Mouse (Mus musculus) midbrain, embryonic 10.5 days (tissue): ENCODE measurements around the gene Bpnt1. TPM values are rescaled to one million over a fixed set of nuclear protein-coding genes. Genes with fewer than 3 reads are reported as not detected.
A peak's percentile ranks its signal among the peaks of the same experiment; 100 is the strongest.

Experiments used
- DNase-seq: peaks from one replicate; pipeline ENCODE4 v3.0.0-alpha.2; 2017; ENCODE audit warnings: low spot score
- H3K27ac ChIP-seq: fragments of 300-500 bp; sonication (generic); replicated peaks from 2 replicates; pipeline ENCODE4 v1.5.1; 2016; ENCODE audit warnings: mild to moderate bottlenecking
- H3K27me3 ChIP-seq: fragments of 300-500 bp; sonication (generic); 2 replicates; pipeline ENCODE4 v1.6.1; 2016; ENCODE audit warnings: low read depth, mild to moderate bottlenecking; ENCODE audit not compliant: poor library complexity, severe bottlenecking
- H3K36me3 ChIP-seq: fragments of 300-500 bp; sonication (generic); 2 replicates; pipeline ENCODE4 v1.6.1; 2016; ENCODE audit warnings: mild to moderate bottlenecking, moderate library complexity
- H3K4me1 ChIP-seq: fragments of 300-500 bp; sonication (generic); 2 replicates; pipeline ENCODE4 v1.6.1; 2016
- H3K4me3 ChIP-seq: fragments of 300-500 bp; sonication (generic); 2 replicates; pipeline ENCODE4 v1.5.1; 2016; ENCODE audit warnings: mild to moderate bottlenecking, moderate library complexity
- H3K9me3 ChIP-seq: fragments of 300-500 bp; sonication (generic); replicated peaks from 2 replicates; pipeline ENCODE4 v1.6.1; 2016; ENCODE audit warnings: mild to moderate bottlenecking
- WGBS: fragments of 180-500 bp; shearing (Covaris S2); methylation state at CpG from one replicate; pipeline ENCODE4 v1.1.7; 2016; 5-methylcytosine and 5-hydroxymethylcytosine counted together
- polyA plus RNA-seq: library from polyadenylated mRNA; unstranded; fragments of >200 nt; fragmentation: Nextera tagmentation; extraction: Ambion mirVana; gene quantifications from 2 replicates; pipeline ENCODE4 v1.2.1, GENCODE M21; 2016

The Bpnt1 gene
- 30.7 and 31.8 TPM in 2 replicates for polyA plus RNA-seq

DNA sequence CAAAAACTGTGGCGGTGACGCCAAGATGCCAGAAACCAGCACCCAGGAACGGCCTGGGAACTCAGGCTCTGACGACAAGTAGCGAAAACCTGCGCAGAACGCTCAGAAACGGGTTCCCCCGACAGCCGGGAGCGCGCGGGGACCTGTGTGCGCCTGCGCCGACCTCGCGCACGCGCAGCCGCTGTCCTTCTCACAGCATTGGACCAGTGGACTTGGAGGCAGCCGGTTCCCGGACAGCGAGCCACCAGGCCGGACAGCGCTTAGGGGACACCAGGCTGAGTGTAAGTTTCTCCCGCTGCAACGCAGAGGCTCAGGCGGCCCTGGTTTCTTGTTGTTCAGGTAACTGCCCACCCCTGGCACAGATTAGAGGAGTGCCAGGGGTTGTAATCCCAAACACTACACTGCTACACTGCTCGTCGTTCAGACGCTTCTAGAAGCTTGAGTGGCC lies at the start of gene Bpnt1:
Bpnt1 (plus strand) TSS at position 167 of the 448 bp plus-strand sequence.
- WGBS, result under 1% methylated on average over 32 of the region's 32 CpGs
- H3K27ac ChIP-seq, result peak within 1 kb of the TSS; percentile 83
- peak within 1 kb of the TSS; percentile 60 for H3K4me3 ChIP-seq
- peaks cover 55% of the 10 kb centered on the region for H3K4me1 ChIP-seq
- H3K9me3 ChIP-seq, result no peaks in the 10 kb centered on the region
- DNase-seq, result peak; percentile 90
- H3K27me3 ChIP-seq, result no peaks in the 10 kb centered on the region
- H3K36me3 ChIP-seq, result peaks cover 8% of the 10 kb centered on the region

DNA sequence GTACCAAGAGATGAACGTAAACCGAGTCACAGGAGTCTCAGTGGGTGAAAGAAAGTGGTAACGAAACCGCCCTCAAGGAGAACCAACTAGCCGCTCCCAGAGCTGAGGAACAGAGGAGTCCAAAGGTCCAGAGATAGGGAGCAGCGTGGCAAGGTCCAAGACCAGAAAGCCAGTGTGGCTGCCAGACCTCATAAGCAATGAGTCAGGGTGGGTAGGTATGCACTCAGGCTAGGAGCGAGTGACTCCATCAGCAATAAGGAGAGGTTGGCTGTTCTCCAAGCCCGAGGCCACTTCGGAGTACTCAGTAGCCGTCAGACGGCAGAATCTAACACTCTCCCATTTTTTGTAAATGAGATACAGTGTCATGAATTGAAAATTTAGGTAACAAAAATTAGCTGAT lies 49.1 kb upstream of the Bpnt1 start:
- H3K36me3 ChIP-seq, result peaks cover 99% of the 10 kb centered on the region

DNA sequence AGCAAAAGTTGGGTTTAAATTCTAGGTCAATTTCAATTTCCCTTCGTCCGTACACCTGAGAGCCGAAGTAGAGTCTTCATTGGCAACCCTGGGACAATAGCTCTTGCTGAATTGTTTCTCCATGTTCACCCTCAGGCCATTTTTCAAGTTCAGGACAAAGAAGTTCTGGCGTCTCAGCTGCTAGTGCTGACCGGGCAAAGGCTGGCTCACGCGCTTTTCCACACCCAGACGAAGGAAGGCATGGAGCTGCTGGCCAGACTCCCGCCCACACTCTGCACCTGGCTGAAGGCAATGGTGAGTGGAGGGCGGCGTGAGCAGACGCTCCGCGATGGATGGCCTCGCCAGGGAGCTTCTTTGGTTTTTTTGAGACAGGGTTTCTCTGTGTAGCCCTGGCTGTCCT lies 48.7 kb upstream of the Bpnt1 start:
- Histone ChIP-seq H3K9me3 (no peaks in the 10 kb centered on the region), H3K4me1 (no peaks in the 10 kb centered on the region), H3K36me3 (peaks cover 99% of the 10 kb centered on the region), H3K27ac (no peak overlapping the region), H3K4me3 (no peak overlapping the region), H3K27me3 (no peaks in the 10 kb centered on the region)
- WGBS, result 97% methylated on average over 15 of the region's 15 CpGs
- DNase-seq, result no peak

More for the DNA sequence above, 49.1 kb upstream of the Bpnt1 start:
- 97% methylated on average over 11 of the region's 11 CpGs for WGBS
- DNase-seq, result no peak
- H3K9me3 ChIP-seq, result no peaks in the 10 kb centered on the region
- no peaks in the 10 kb centered on the region for H3K4me1 ChIP-seq
- H3K4me3 ChIP-seq, result no peak overlapping the region
- no peaks in the 10 kb centered on the region for H3K27me3 ChIP-seq
- no peak overlapping the region for H3K27ac ChIP-seq

DNA sequence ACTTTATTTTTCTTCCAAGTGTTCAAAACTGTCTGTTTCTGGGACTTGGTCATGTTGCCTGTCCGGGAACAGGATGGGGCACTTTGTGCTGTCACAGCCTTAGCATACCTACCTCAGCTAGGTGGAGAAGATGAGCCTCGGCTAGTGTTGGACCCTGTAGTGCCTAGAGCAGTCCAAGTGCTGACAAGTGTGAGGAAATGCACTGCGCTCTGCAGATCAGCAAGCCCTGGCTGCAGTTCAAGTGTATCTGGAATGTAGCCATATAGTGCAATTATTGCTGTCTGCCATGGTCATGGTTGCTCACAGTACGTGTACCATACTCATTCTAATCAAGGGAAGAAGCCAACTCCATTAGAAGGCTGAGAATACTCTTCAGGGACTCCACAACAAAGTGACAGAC lies 47.2 kb upstream of the Bpnt1 start:
- 89% methylated on average over 4 of the region's 4 CpGs for WGBS
- Histone ChIP-seq H3K27me3 (no peaks in the 10 kb centered on the region), H3K4me1 (no peaks in the 10 kb centered on the region), H3K9me3 (no peaks in the 10 kb centered on the region), H3K4me3 (no peak overlapping the region), H3K27ac (no peak overlapping the region), H3K36me3 (peaks cover 93% of the 10 kb centered on the region)
- DNase-seq, result no peak

DNA sequence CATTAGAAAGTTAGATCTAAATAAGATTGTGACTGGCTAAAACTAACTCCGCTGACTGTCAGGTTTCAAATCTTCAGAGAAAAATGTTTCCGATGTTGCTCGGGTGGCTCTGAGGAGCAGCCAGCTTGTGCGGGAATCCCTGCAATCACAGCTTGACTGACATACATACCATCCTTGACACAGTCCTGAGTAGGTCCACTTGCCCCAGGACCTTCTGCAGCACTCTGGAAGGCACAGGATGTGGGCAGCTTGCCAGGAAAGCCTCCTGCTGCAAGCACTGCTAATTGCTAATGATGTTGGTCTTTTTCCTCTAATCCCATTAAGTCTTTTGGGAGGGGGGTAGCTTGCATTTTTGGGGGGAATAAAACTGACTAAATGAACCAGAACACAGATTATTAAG lies 46.8 kb upstream of the Bpnt1 start:
- Histone ChIP-seq H3K27me3 (no peaks in the 10 kb centered on the region), H3K36me3 (peaks cover 91% of the 10 kb centered on the region), H3K9me3 (no peaks in the 10 kb centered on the region), H3K27ac (no peak overlapping the region), H3K4me3 (no peak overlapping the region), H3K4me1 (no peaks in the 10 kb centered on the region)
- no peak for DNase-seq
- 94% methylated on average over 4 of the region's 4 CpGs for WGBS

DNA sequence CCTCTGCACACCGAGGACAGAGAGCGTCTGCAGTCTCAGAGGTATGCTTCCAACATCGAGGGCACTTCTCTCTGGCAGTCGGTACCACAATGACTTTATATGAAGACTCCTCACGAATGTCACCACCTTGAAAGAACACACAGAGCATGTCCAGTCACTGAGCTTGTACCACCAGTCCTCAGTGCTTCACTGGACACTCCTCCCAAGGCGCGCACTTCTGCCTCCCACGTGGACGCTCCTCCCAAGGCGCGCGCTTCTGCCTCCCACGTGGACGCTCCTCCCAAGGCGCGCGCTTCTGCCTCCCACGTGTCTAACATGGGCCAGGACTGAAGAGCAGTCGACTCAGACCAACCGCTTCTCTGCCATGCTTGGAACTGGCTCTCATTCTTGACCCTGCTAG lies 44.9 kb upstream of the Bpnt1 start:
- Histone ChIP-seq H3K36me3 (peaks cover 92% of the 10 kb centered on the region), H3K27me3 (no peaks in the 10 kb centered on the region), H3K4me3 (no peak overlapping the region), H3K27ac (no peak overlapping the region), H3K4me1 (no peaks in the 10 kb centered on the region), H3K9me3 (no peaks in the 10 kb centered on the region)
- 93% methylated on average over 20 of the region's 20 CpGs for WGBS
- DNase-seq, result no peak

DNA sequence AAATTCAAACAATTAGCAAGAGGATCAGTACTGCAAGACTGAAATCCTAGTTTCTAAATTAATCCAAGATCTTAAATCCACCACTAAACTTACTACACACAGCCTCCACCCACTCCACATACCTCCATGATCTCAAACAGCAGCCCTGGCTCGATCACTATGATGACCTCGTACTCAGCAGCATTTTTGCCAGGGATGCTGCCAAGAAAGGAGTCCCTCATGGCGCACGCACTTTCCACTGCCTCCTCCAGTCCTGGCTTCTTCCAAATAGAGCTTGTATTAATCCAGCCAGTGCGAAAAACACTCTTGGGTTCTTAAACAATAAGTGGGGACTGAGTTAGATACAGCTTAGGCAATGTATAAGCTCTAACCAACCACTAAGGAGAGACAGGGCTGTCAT lies 42.7 kb upstream of the Bpnt1 start:
- DNase-seq, result no peak
- Histone ChIP-seq H3K36me3 (peaks cover 92% of the 10 kb centered on the region), H3K27ac (no peak overlapping the region), H3K27me3 (no peaks in the 10 kb centered on the region), H3K4me1 (no peaks in the 10 kb centered on the region), H3K9me3 (no peaks in the 10 kb centered on the region), H3K4me3 (no peak overlapping the region)
- 93% methylated on average over 5 of the region's 5 CpGs for WGBS

DNA sequence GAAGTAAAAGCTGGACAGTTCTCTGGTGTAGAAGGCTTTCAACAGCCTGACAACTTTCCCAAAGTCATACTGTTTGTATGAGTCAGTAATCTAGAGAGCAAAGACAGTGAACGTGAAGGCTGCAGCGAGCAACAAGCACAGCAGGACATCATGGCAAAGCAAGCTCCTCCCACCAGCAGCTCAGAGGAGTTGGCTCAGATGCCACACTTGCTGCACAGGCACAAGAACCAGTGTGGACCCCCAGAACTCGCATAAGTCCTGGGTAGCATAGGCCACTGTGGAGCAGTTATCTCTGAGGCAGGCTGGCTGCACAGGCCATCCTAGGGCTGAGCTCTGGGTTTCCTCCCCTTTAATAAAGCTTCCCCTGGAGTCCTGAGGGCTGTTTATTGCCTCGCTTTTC lies 40.6 kb upstream of the Bpnt1 start:
- H3K27me3 ChIP-seq, result no peaks in the 10 kb centered on the region
- no peak overlapping the region for H3K27ac ChIP-seq
- H3K4me3 ChIP-seq, result no peak overlapping the region
- H3K9me3 ChIP-seq, result no peaks in the 10 kb centered on the region
- H3K36me3 ChIP-seq, result peaks cover 92% of the 10 kb centered on the region
- no peaks in the 10 kb centered on the region for H3K4me1 ChIP-seq
- no peak for DNase-seq
- WGBS, result 83% methylated on average over 4 of the region's 4 CpGs

DNA sequence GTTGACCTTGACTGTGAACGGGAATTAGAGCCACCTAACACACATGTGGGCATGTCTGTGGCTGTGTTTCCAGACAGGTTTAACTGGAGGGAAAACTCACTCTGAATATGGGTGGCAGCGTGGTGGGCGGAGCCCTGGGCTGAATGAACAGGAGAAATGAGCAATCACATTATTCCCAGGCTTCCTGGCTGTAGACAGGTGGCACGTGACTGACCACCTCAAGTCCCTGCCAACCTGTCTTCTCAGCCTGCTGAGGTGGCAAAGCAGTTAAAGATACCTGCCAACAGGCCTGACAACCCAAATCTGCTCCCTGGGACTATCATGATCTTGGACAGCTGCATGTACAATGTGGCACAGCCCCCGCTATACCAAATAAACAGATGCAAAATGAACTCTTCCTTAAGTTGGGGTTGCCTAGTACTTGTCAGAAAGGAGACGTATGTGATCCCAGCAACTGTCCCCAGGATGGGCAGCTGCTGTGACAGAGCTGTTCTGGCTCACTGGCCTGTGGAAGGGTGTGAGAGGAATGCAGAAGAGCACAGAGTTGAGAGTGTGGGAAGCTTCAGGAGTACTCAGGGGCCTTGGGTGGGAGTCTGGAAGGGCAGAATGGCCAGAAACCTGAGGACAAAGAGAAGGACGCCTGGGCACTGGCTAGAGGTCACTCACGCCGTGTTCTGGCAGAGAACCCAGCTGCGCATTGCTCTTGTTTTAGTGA lies 39.1 kb upstream of the Bpnt1 start:
- 90% methylated on average over 10 of the region's 10 CpGs for WGBS
- H3K4me1 ChIP-seq, result no peaks in the 10 kb centered on the region
- H3K36me3 ChIP-seq, result peaks cover 92% of the 10 kb centered on the region
- H3K9me3 ChIP-seq, result no peaks in the 10 kb centered on the region
- H3K27me3 ChIP-seq, result no peaks in the 10 kb centered on the region
- DNase-seq, result no peak
- no peak overlapping the region for H3K4me3 ChIP-seq
- no peak overlapping the region for H3K27ac ChIP-seq

DNA sequence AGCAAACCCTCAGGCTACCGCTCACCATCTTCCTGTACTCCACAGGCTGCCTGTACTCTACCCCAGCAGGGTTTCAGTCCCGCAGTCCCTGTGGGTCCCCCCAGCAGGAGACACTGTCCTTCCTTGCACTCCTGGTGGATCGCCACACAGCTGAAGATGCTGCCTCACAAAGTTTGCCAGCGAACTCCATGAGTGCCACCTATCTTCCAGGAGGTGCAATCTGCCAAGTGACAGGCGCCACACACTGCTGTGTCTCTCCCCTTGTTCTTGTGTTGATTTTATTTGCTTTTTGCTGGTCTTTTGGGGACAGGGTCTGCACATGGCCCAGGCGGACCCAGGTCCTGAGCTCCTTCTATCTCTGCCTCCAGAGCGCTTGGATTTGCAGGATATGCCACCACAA lies 35.1 kb upstream of the Bpnt1 start:
- H3K9me3 ChIP-seq, result no peaks in the 10 kb centered on the region
- H3K36me3 ChIP-seq, result peaks cover 91% of the 10 kb centered on the region

DNA sequence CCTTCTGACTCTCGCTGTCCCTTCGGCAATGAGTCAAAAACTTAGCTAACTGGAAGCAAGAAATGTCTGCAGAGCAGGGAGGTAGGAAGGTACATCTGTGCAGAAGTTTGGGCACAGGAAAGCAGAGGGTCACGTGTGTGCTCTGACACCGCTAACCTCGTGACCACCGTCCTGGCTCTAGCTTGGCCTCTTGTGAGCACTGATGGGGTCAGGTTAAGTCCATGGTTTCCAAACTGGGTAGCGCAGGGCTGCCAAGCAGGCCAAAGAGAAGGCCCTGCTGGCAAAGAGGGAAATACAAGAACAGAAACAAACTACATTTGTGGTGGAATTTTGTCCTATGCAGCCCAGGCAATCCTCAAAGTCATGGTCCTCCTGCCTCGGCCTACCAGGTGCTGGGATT lies 33.5 kb upstream of the Bpnt1 start:
- H3K36me3 ChIP-seq, result peaks cover 89% of the 10 kb centered on the region
- WGBS, result 92% methylated on average over 8 of the region's 8 CpGs
- no peaks in the 10 kb centered on the region for H3K4me1 ChIP-seq
- no peaks in the 10 kb centered on the region for H3K27me3 ChIP-seq
- no peak overlapping the region for H3K27ac ChIP-seq
- no peak overlapping the region for H3K4me3 ChIP-seq
- H3K9me3 ChIP-seq, result no peaks in the 10 kb centered on the region
- no peak for DNase-seq

More for the DNA sequence above, 35.1 kb upstream of the Bpnt1 start:
- no peaks in the 10 kb centered on the region for H3K27me3 ChIP-seq
- no peak overlapping the region for H3K27ac ChIP-seq
- no peaks in the 10 kb centered on the region for H3K4me1 ChIP-seq
- no peak overlapping the region for H3K4me3 ChIP-seq
- 89% methylated on average over 7 of the region's 7 CpGs for WGBS
- DNase-seq, result no peak

DNA sequence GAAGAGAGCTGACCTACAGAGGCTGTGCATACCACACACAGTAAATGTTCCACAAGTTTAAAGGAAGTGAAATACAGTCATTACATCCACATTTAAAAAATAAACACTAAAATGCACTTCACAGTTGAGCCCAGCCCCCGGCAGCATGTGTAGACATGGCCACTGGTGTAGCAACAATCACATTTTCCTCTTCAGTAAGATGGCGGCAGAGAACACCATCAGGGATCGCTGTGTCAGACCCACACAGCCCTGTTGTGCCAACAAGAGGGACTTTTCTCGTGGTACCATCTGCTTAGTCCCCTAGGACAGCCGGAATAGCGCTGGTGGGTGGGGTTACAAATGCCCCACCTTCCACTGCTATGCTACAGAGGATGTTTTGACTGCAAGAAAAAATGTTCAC lies 29.1 kb upstream of the Bpnt1 start:
- WGBS, result 91% methylated on average over 6 of the region's 6 CpGs

DNA sequence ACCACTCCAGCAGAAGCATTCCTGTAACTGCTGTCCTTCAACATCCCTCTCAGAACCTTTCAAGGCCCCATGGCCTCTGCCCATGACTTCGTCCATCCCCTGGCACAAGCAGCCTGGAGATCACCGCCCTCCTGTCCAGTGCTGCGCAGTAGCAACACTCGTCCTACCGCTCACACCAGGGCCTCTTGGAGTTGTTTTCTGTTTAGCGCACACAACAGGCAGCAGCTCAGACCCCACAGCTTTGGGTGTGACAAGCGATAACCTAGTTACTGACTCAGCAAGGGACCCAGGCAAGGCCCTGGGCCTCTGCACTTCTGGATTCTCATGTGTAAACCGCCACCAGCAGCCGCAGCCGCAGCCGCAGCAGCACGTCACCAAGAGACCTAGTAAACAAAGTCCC lies 25.1 kb upstream of the Bpnt1 start:
- no peak overlapping the region for H3K27ac ChIP-seq
- no peak overlapping the region for H3K4me3 ChIP-seq
- 0 out of 2 replicates have a peak, but pooled peaks cover 4% of the 10 kb centered on the region for H3K9me3 ChIP-seq
- H3K27me3 ChIP-seq, result no peaks in the 10 kb centered on the region
- no peaks in the 10 kb centered on the region for H3K4me1 ChIP-seq
- DNase-seq, result no peak
- 96% methylated on average over 12 of the region's 12 CpGs for WGBS
- peaks cover 54% of the 10 kb centered on the region for H3K36me3 ChIP-seq

More for the DNA sequence above, 29.1 kb upstream of the Bpnt1 start:
- Histone ChIP-seq H3K36me3 (peaks cover 66% of the 10 kb centered on the region), H3K27ac (no peak overlapping the region), H3K4me3 (no peak overlapping the region), H3K9me3 (0 out of 2 replicates have a peak, but pooled peaks cover 4% of the 10 kb centered on the region), H3K27me3 (no peaks in the 10 kb centered on the region), H3K4me1 (no peaks in the 10 kb centered on the region)
- DNase-seq, result no peak
